Mouse (Mus musculus): ENCODE measurements around the gene D130043K22Rik.
"Not testable (repeated sequence)": the region's sequence is repeated elsewhere in the genome, so short reads cannot be mapped to it uniquely, and the experiment has no call there.

The D130043K22Rik gene

GRCm38 (mm10) chr13:24832131-24832810, 12.7 kb upstream of the D130043K22Rik start:
- no peak for DNase-seq (ENCODE audit: low spot score)

GRCm38 (mm10) chr13:24832811-24833155, 12.2 kb upstream of the D130043K22Rik start:
- DNase-seq (ENCODE audit: low spot score): no peak

- not testable (repeated sequence) for DNase-seq (ENCODE audit: low spot score)
These were observed 7.2 kb upstream of the D130043K22Rik start for GRCm38 (mm10) chr13:24837765-24838164.

- no peak for DNase-seq (ENCODE audit: low spot score)
These were observed 5.1 kb upstream of the D130043K22Rik start for GRCm38 (mm10) chr13:24839831-24840230.

GRCm38 (mm10) chr13:24841702-24842101, 3.2 kb upstream of the D130043K22Rik start:
- DNase-seq (ENCODE audit: low spot score): no peak

GRCm38 (mm10) chr13:24849318-24849717, 4.4 kb downstream of the D130043K22Rik start:
- no peak for DNase-seq (ENCODE audit: low spot score)

- DNase-seq (ENCODE audit: low spot score): no peak
These were observed 7.1 kb downstream of the D130043K22Rik start for GRCm38 (mm10) chr13:24851989-24852388.

DNA sequence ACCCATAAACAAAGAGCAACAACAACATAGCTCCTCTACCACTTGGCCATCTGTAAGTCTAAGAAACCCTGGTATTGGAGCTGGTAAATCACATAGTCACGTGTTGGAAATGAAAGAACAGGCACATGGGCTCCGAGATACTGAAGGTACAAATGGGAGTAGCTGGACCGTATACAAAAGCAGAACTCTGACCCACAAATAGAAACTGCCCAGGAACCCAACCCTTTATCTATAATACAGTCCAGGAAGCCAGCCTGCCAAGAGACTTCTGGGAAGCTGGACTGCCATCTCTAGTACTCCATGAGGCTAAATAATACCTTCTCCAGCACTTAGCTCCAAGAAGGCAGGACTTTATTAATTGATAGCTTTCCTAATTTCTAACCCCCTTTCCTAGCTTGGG, 7.6 kb downstream of the D130043K22Rik start:
- no peak for DNase-seq (ENCODE audit: low spot score)

GRCm38 (mm10) chr13:24859115-24859514, 14.2 kb downstream of the D130043K22Rik start:
- DNase-seq (ENCODE audit: low spot score): no peak

DNA sequence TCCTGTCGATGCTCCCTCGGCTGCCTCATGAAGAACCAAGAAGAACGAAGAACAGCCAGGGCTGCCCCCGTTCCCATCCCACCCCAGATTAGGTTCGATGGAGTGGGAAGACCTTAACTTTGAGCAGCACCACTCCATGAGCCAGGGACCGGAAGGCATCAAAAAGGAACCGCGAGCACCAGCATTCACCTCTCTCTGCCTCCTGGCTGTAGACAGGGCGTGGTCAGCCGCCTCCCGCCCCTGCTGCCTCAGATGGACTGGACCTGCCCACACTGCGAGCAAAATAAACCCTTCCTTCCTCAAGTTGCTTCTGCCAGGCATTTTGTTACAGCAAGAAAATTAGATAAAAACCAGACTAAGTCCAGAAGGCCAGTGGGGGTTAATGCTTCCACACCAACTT, 16.1 kb downstream of the D130043K22Rik start:
- no peak for DNase-seq (ENCODE audit: low spot score)

- no peak for DNase-seq (ENCODE audit: low spot score)
These were observed 17.1 kb downstream of the D130043K22Rik start for GRCm38 (mm10) chr13:24862021-24862420.

GRCm38 (mm10) chr13:24862520-24862919, 17.6 kb downstream of the D130043K22Rik start:
- peak; percentile 21 for DNase-seq (ENCODE audit: low spot score)

DNA sequence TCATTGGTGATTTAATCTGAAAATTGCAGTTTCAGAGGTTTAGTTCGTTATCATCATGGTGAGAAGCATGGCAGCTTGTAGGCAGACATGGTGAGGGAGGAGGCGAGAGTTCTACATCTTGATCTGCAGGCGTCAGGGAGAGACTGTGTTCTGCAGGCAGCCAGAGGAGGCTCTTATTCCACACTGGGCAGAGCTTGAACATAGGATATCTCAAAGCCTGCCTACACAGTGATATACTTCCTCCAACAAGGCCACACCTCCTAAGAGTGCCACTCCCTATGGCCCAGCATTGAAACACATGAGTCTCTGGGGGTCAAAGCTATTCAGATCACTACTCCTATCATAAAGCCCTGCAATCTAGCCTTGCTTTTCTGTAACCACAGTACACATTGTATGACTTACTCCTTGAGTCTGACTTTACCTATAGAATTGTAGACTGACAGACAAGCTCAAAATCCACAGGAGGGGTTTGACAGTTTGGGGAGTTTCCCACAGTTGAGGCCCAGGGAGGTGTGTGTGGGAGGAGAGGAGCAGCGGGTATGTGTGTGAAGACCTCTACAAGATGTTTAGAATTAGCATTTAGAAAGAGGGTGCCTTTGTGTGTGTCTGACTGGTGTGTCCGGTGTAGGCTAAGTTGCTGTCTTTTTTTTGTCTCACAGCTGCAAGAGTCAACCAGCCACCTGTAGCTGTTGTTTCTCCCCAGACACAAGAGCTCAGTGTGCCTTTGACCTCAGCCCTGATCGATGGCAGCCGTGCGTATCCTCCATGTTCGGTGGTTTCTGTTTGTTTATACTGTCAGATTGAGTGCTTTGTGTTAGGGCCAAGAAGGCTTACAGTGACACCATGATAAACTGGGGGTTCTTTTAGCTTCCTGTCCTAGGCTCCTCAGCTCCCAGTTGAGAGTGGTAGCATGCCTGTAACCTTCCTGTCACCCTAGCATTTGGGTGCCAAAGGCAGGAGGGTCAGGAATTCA, 21.8 kb downstream of the D130043K22Rik start:
- DNase-seq (ENCODE audit: low spot score): no peak

DNA sequence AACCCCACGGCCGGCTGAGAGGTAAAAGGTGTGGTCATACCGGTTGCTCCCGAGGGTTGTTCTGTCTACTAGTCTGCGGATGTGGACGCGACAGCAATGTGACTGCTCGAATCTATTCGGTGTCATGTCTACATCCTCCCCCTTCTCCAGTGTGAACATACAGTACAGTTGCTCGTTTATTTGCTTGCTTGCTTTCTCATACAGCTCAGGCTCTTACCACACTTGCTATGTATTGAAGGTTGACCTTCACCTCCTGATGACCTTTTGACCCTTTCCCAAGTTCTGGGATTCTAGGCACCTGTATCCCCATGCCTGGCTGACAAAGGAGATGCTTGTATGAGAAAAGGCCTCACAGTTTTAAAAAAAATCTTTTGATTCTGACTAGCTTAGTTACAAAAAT, 22.9 kb downstream of the D130043K22Rik start:
- no peak for DNase-seq (ENCODE audit: low spot score)

DNA sequence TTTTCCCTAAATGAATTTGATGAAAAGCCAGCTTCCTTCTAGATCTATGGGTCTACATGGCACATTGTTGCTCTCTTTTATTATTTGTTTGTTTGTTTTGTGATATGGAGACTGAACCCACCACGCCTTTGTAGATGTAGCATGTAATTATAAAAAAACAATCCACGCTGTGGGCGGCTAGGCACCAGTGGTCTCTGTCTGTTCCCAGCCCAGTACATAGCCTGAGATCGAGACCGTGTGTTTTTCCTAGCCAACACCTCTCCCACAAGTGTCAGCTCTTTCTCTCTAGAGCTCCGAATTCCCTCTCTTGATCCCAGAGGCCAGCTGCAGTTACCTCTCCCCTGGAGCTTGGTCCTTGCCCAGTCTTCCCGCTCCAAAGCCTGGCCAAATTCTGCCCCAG, 23.3 kb downstream of the D130043K22Rik start:
- DNase-seq (ENCODE audit: low spot score): no peak

DNA sequence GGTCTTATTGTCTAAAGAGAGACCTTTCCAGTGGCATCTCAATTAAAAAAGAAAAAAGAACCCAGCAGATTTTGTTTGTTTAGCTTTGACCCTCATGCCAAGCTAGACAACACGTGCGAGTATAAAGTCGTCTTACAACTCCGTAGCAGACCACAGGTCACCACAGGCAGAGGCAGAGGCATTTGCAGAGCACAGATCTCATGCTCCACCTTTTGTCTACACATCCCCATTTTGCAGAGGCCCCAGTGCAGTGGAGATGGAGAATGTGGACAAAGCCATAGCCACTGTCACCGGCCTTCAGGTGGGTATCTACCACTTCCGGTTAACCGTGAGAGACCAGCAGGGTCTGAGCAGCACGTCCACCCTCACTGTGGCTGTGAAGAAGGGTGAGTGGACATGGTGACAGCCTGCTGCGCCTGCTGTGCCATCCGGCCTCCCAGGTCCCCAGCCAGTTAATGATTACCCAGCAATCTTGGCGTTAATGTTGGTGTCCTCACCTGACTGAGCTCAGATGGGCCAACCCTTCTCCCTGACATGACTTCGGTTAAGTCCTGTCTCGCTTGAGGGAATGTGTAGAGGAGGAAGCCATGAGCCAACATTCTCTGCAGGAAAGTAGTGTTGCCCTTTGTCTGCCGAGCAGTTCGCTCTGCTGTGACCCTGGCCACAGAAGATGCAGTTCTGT, 34.6 kb downstream of the D130043K22Rik start:
- DNase-seq (ENCODE audit: low spot score): no peak

- no peak for DNase-seq (ENCODE audit: low spot score)
These were observed 35.3 kb downstream of the D130043K22Rik start for GRCm38 (mm10) chr13:24880208-24880607.

- DNase-seq (ENCODE audit: low spot score): no peak
These were observed 35.8 kb downstream of the D130043K22Rik start for GRCm38 (mm10) chr13:24880704-24881103.

- DNase-seq (ENCODE audit: low spot score): no peak
These were observed 37.5 kb downstream of the D130043K22Rik start for GRCm38 (mm10) chr13:24882411-24882810.

- no peak for DNase-seq (ENCODE audit: low spot score)
These were observed 44.6 kb downstream of the D130043K22Rik start for GRCm38 (mm10) chr13:24889554-24889953.

GRCm38 (mm10) chr13:24892516-24892915, 47.6 kb downstream of the D130043K22Rik start:
- DNase-seq (ENCODE audit: low spot score): no peak

DNA sequence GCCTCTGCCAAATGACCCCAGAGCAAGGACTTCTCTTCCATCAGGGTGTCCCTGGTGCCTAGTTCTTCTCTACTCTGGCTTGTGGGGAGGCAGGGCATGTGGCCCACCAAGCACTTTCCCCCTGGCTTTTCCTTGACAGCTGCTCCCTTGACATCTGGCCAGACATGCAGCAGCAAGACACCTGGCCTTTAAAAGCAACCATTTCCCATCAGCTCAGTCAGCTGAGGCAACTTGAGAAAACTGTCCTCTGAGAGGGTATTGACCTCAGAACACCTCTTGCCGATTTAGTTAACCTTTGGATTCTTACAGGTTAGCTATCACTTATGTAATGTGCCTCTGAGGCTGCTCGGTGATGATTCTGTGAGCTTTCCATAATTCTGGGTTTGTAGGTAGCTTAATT, 48.9 kb downstream of the D130043K22Rik start:
- no peak for DNase-seq (ENCODE audit: low spot score)

DNA sequence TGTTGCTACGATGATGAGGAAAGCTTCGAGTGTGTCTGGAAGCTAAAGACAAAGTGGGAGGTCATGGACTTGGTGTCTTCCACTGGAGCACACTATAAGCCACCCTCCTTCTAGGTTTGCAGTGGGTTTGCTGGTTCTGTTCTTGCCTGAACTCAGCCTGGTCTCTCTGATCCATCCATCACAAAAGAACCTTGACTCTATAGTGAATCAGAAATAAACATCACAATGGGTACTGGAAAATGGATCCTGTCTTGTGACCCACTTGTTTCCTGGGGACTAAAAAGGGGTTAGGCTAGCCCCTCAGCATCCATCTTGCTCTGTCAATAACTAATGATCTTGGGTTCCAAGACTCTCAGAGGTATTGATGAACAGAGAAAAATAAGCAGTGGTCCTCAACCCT, 57.0 kb downstream of the D130043K22Rik start:
- DNase-seq (ENCODE audit: low spot score): no peak

Data from urinary bladder, postnatal 25 days (tissue).